Mouse (Mus musculus) thymus, adult 2 months (tissue): ENCODE measurements around the gene Chst8. TPM values are rescaled to one million over a fixed set of nuclear protein-coding genes. Genes with fewer than 3 reads are reported as not detected.

Experiments used
- DNase-seq: peaks from one replicate; pipeline ENCODE4 v3.0.0; 2021
- H3K27ac ChIP-seq: fragments of 200-500 bp; 2 replicates; pipeline ENCODE4 v1.5.1; 2012; ENCODE audit warnings: low read length, control low read depth; ENCODE audit not compliant: control insufficient read depth, insufficient read depth
- H3K27me3 ChIP-seq: fragments of 200-500 bp; 2 replicates; pipeline ENCODE4 v1.6.1; 2012; ENCODE audit warnings: mild to moderate bottlenecking, low read length, moderate library complexity, mixed read lengths; ENCODE audit not compliant: control insufficient read depth, insufficient read depth
- H3K36me3 ChIP-seq: fragments of 200-500 bp; 2 replicates; pipeline ENCODE4 v1.6.1; 2012; ENCODE audit warnings: mild to moderate bottlenecking, low read length, moderate library complexity; ENCODE audit not compliant: control insufficient read depth, insufficient read depth
- H3K4me1 ChIP-seq: fragments of 200-500 bp; replicated peaks from 2 replicates; pipeline ENCODE4 v1.6.1; 2012; ENCODE audit warnings: low read length; ENCODE audit not compliant: control insufficient read depth, insufficient read depth
- H3K4me3 ChIP-seq: fragments of 200-500 bp; 2 replicates; pipeline ENCODE4 v1.5.1; 2012; ENCODE audit warnings: mild to moderate bottlenecking, low read length, control low read depth, moderate library complexity; ENCODE audit not compliant: control insufficient read depth, insufficient read depth
- CTCF ChIP-seq: fragments of 200-500 bp; IDR thresholded peaks from 2 replicates; pipeline ENCODE4 v1.5.1; 2012; ENCODE audit warnings: mild to moderate bottlenecking, control low read depth, low read length, moderate library complexity, borderline replicate concordance; ENCODE audit not compliant: control insufficient read depth, poor library complexity, insufficient read depth; ENCODE audit errors: extremely low read depth
- POLR2A ChIP-seq: fragments of 200-500 bp; IDR thresholded peaks from 2 replicates; pipeline ENCODE4 v1.6.1; 2012; ENCODE audit warnings: mild to moderate bottlenecking, low read length, control low read depth, moderate library complexity; ENCODE audit not compliant: control insufficient read depth, poor library complexity, insufficient read depth; ENCODE audit errors: extremely low read depth
- WGBS: fragments of 180-500 bp; shearing (Covaris S2); methylation state at CpG from one replicate; pipeline ENCODE4 v1.1.7; 2018; 5-methylcytosine and 5-hydroxymethylcytosine counted together
- polyA plus RNA-seq: library from polyadenylated mRNA; depleted of rRNA; stranded (reverse); fragments of >200 nt; gene quantifications from 2 replicates; pipeline ENCODE4 v1.2.3, GENCODE M21; 2012

Chst8 gene
- polyA plus RNA-seq, 1 experiment, result 6.3 TPM

GRCm38 (mm10) chr7:34805042-34805441 is 7.5 kb downstream of the Chst8 start:
- 90% methylated on average over 2 of the region's 2 CpGs for WGBS
- Histone ChIP-seq H3K4me1 (no peaks in the 10 kb centered on the region), H3K27me3 (no peaks in the 10 kb centered on the region), H3K4me3 (no peak overlapping the region), H3K36me3 (no peaks in the 10 kb centered on the region), H3K27ac (no peak overlapping the region)
- TF ChIP-seq POLR2A, result no peak
- TF ChIP-seq CTCF, result no peak
- DNase-seq, result no peak

GRCm38 (mm10) chr7:34799950-34800511 is 12.5 kb downstream of the Chst8 start:
- Histone ChIP-seq H3K36me3 (no peaks in the 10 kb centered on the region), H3K27ac (no peak overlapping the region), H3K4me1 (no peaks in the 10 kb centered on the region), H3K4me3 (no peak overlapping the region), H3K27me3 (no peaks in the 10 kb centered on the region)
- 55% methylated on average over 13 of the region's 13 CpGs for WGBS
- TF ChIP-seq CTCF (no peak), POLR2A (no peak)
- DNase-seq, result no peak

- WGBS, result 26% methylated on average over 3 of the region's 3 CpGs
- no peak for TF ChIP-seq CTCF
Measured at GRCm38 (mm10) chr7:34799404-34799771, 13.1 kb downstream of the Chst8 start.

GRCm38 (mm10) chr7:34798441-34799403 is 13.8 kb downstream of the Chst8 start:
- H3K4me3 ChIP-seq, result no peak overlapping the region
- 14% methylated on average over 11 of the region's 11 CpGs for WGBS
- TF ChIP-seq POLR2A (no peak), CTCF (no peak)
- no peak overlapping the region for H3K27ac ChIP-seq
- H3K4me1 ChIP-seq, result no peaks in the 10 kb centered on the region
- H3K36me3 ChIP-seq, result no peaks in the 10 kb centered on the region
- no peaks in the 10 kb centered on the region for H3K27me3 ChIP-seq
- DNase-seq, result no peak

More at GRCm38 (mm10) chr7:34799404-34799771, 13.1 kb downstream of the Chst8 start:
- H3K4me1 ChIP-seq, result no peaks in the 10 kb centered on the region
- no peak overlapping the region for H3K27ac ChIP-seq
- no peaks in the 10 kb centered on the region for H3K36me3 ChIP-seq
- H3K4me3 ChIP-seq, result no peak overlapping the region
- DNase-seq, result no peak
- no peaks in the 10 kb centered on the region for H3K27me3 ChIP-seq

DNA sequence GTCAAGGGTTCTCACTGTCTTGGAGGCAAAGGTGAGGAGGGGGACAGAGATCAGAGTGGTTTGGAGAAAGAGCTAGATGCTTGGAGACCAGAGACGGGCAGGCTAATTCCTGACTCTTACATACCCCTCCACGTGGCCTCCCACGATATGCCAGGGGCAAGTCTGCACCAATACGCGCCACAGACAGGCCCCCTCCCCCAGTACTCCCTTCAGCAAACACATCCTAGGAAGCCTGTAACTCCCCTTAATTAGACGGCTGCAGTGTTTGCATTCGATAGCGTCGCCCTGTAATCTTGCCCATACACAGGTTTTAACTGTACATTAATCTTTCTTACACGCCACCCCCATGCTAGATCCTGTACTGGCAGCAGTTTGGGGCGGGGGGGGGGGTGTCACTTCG is 14.5 kb downstream of the Chst8 start:
- H3K4me1 ChIP-seq, result no peaks in the 10 kb centered on the region
- TF ChIP-seq CTCF (no peak), POLR2A (no peak)
- H3K27ac ChIP-seq, result no peak overlapping the region
- WGBS, result 22% methylated on average over 12 of the region's 12 CpGs
- DNase-seq, result no peak
- H3K27me3 ChIP-seq, result no peaks in the 10 kb centered on the region
- H3K4me3 ChIP-seq, result no peak overlapping the region
- H3K36me3 ChIP-seq, result no peaks in the 10 kb centered on the region

DNA sequence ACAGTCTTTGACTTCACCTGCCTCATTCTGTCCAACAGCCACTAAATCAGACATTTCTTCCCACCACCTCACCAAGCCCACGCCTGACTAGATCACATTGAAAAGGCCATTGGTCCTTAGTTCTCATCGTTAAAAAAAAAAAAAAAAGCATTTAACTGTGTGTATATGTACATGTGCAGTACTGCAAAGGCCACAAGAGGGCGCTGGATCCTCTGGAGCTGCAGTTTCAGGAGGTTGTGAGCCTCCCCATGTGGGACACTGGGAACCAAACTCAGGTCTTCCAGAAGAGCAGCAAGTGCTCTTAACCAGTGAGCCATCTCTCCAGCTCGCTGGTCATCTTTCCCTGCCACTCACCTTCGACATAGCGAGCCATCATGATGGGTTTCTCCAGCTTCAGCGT is 22.1 kb downstream of the Chst8 start:
- no peaks in the 10 kb centered on the region for H3K4me1 ChIP-seq
- no peak overlapping the region for H3K27ac ChIP-seq
- no peaks in the 10 kb centered on the region for H3K27me3 ChIP-seq
- no peak overlapping the region for H3K4me3 ChIP-seq
- no peaks in the 10 kb centered on the region for H3K36me3 ChIP-seq
- TF ChIP-seq CTCF (no peak), POLR2A (no peak)
- WGBS, result 76% methylated on average over 7 of the region's 7 CpGs
- no peak for DNase-seq

- Histone ChIP-seq H3K36me3 (no peaks in the 10 kb centered on the region), H3K4me1 (no peaks in the 10 kb centered on the region), H3K4me3 (no peak overlapping the region), H3K27me3 (no peaks in the 10 kb centered on the region), H3K27ac (no peak overlapping the region)
- no peak for DNase-seq
- TF ChIP-seq CTCF (no peak), POLR2A (no peak)
Measured at GRCm38 (mm10) chr7:34787171-34787570, 25.3 kb downstream of the Chst8 start.
